Mouse (Mus musculus) cerebellum, postnatal 14 days (tissue): ENCODE data around the gene Slc38a7.
A peak's percentile ranks its signal among the peaks of the same experiment; 100 is the strongest.
"Not testable (repeated sequence)": the region's sequence is repeated elsewhere in the genome, so short reads cannot be mapped to it uniquely, and the experiment has no call there.

Experiments used
- DNase-seq, 2 experiments: peaks; one replicate each; pipeline ENCODE4 v3.0.0; 2021; ENCODE audit warnings: mixed read lengths in 2 of 2

Gene Slc38a7

GRCm38 (mm10) chr8:95853102-95853843, at the start of gene Slc38a7:
Gene Slc38a7, minus strand, starts transcription at chr8:95853539.
- DNase-seq, result peak; percentile 75 to 79

GRCm38 (mm10) chr8:95901864-95902263, 48.5 kb upstream of the Slc38a7 start:
- DNase-seq, result no peak

DNA sequence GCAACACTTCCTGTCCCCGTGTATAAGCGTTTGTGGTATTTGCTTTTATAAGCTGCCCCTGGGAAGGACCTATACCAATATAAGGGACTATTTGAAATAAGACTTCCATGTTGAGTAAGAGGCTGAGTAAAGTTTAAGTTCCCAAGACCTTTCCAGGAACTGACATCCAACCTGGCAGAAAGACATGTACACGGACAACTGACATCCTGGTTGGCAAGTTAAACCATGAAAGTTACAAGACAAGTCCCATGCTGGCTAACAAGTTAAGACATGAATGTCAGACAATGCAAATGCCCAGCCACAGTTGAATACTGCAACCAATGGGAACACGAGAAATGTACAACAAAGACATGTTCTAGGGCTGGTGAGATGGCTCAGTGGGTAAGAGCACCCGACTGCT, 40.4 kb upstream of the Slc38a7 start:
- no peak for DNase-seq

DNA sequence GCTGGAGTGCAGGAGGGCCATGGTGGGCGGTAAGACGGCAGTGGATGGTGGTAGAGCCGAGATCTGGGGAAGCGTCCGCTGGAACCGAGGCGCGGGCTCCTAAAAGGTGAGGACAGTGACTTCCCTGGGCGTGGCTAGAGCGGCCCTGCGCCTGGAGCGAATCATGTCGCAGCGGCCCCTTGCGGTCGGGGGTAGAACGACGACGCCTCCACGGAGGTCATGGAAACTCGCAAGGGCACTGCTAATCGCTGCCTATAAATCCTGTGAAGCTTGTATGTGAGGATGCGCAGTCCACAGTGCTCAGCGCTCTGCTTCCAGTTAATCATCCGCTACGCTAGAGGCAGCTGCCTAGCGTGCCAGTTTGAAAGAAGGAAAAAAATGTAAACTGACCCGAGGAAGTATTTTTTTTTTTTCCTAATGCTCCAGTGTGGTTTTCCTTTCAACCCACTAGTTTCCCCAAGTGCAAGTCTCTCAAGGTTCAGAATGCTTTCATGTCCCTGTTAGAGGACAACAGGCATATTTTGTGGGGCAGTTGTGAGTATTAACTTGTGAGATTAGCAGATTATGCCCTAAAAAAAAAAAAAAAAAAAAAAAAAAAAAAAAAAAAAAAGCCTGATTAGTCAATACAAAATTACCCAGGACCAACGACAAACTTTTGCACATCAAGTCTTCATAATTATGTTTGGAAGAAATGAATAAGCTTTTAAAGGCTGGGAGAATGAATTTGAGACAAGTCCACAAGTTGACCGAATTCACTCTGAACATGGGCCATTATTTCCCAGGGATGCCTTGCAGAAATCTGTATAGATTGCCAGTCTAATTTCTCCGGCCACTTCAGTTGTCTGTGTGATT, 35.2 kb upstream of the Slc38a7 start, which contains the start of gene Got2:
Got2 (minus strand) TSS at position 263 of the 852 bp plus-strand sequence.
- DNase-seq, result peak; percentile 97 to 98

GRCm38 (mm10) chr8:95887578-95888284, 34.4 kb upstream of the Slc38a7 start:
- peak; percentile 92 to 93 for DNase-seq

GRCm38 (mm10) chr8:95886647-95887577, 33.6 kb upstream of the Slc38a7 start:
- DNase-seq, result peak; percentile 54 to 55

GRCm38 (mm10) chr8:95885966-95886365, 32.6 kb upstream of the Slc38a7 start:
- DNase-seq, result no peak

GRCm38 (mm10) chr8:95885271-95885841, 32.0 kb upstream of the Slc38a7 start:
- DNase-seq, result no peak

GRCm38 (mm10) chr8:95884491-95884890, 31.2 kb upstream of the Slc38a7 start:
- DNase-seq, result no peak

DNA sequence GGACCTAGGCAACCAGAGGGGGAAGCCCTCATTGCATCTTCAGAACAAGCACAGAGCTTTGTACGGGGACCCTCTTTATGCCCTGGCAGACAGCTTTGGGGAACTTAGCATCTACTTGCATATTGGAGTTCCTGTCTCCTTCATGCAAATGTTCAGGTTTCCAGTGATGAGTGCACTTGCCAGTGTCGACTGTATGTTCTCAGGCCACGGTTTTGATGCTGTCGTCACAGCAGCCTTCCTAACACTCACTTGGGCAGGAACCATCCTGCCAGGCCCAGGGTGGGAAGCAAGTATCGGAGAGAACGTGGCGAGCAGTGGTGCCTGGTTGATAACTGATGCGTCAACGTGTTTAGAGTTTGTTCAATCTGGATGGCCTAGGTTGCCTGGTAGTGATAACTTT, 28.9 kb upstream of the Slc38a7 start:
- no peak for DNase-seq

GRCm38 (mm10) chr8:95881576-95881975, 28.2 kb upstream of the Slc38a7 start:
- no peak for DNase-seq

DNA sequence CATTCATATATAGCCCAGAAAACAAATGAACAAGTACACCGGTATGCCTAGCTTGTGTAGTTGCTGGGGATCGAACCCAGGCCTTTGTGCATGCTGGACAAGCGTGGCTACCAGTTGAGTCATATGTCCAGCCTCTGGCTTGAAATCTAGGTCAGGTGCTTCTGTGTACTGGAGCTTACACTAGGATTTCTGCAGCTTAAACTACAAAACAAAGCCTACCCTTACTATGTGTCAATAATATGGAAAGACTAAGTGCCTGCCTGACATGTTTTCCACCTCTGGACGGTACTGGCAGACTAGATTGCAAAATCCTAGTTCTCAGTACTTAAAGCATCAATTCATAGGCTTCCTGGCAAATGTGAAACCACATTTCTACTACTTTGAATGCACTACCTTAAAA, 26.5 kb upstream of the Slc38a7 start:
- DNase-seq, result no peak

GRCm38 (mm10) chr8:95878176-95878962, 25.0 kb upstream of the Slc38a7 start:
- DNase-seq, result peak; percentile 55 to 74

DNA sequence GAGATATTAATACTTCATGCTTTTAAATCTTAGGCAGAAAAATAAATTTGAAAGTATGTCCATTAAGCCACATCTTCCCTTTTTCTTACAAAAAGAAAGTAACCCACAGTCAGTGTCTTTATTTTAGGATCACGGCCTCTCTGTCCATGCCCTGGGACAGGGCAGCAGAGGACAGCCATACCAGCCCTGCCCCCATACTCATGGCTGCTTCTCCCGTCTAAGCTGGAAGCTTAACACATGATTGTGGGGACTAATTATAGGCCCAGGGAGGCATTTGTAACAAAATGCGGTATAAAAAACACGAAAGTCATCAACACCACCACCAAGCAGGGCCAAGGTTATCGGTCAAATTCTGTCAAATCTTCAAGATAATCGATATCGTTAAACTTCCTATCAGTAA, 21.9 kb upstream of the Slc38a7 start:
- DNase-seq, result no peak

- no peak for DNase-seq
Observed at GRCm38 (mm10) chr8:95871690-95872089, 18.4 kb upstream of the Slc38a7 start.

GRCm38 (mm10) chr8:95864851-95865250, 11.5 kb upstream of the Slc38a7 start:
- not testable (repeated sequence) for DNase-seq

DNA sequence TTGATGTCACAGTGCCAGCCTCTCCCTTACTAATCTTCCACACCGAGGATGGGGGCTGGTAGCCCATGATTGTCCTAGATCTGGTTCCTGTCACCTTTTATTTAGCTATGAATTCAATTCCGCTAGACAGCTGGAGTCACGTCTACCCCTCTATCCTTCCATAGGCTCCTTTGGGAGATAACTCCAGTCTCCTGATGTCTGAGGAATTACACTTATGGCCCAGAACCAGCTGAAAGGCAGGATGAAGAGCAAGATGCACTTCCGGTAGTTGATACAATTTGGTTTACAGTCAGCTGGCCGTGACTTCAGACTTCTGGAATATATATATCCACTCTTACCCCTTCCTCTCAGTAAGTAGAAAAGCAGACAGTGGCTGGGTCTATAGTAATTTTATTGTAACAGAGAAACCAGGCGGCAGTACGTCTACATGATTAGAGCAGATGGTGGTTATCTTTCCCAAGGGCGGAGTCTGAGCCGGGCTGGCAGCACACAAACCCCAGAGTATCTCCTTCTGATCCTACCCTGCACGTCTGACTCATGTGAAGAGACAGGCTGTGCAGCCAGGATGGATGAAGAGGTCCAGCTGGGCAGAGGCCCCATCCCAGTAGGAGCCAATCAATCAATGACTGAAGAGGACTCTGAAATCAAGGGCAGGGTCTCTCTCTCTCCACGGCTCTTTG, 10.6 kb upstream of the Slc38a7 start:
- DNase-seq, result not testable (repeated sequence)

DNA sequence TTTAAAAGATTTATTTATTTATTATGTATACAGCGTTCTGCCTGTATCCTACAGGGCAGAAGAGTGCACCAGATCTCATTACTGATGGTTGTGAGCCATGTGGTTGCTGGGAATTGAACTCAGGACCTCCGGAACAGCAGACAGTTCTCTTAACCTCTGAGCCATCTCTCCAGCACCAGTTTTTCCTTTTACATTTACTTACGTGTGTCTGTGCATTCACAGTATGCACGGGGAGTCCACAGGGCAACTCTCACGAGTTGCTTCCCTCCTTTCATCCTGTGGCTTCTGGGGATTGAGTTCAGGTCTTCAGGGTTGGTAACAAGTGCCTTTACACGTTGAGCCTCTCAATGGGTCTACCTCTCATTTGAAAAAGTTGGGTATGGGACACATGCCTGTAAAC, 835 bp upstream of the Slc38a7 start:
- DNase-seq, result no peak

- peak; percentile 17 to 27 for DNase-seq
Observed at GRCm38 (mm10) chr8:95852290-95852689, 1.0 kb downstream of the Slc38a7 start.

GRCm38 (mm10) chr8:95850326-95850725, 3.0 kb downstream of the Slc38a7 start:
- DNase-seq, result no peak
